Mouse (Mus musculus) heart, embryonic 13.5 days (tissue): ENCODE measurements around the gene Numb. TPM values are rescaled to one million over a fixed set of nuclear protein-coding genes. Genes with fewer than 3 reads are reported as not detected.

Source experiments
- ATAC-seq: fragments of 200-750 bp; cut with Nextera tagmentation; 2 replicates; pipeline ENCODE4 v1.8.0; 2017; ENCODE audit warnings: moderate TSS enrichment; ENCODE audit not compliant: insufficient number of reproducible peaks, low FRiP score, low TSS enrichment; ENCODE audit errors: extremely low read depth
- H3K27ac ChIP-seq: fragments of 300-500 bp; sonication (generic); replicated peaks from 2 replicates; pipeline ENCODE4 v1.5.1; 2015; ENCODE audit warnings: moderate library complexity, mild to moderate bottlenecking, inconsistent platforms
- H3K27me3 ChIP-seq: fragments of 300-500 bp; sonication (generic); replicated peaks from 2 replicates; pipeline ENCODE4 v1.6.1; 2015; ENCODE audit warnings: mild to moderate bottlenecking, inconsistent platforms
- H3K36me3 ChIP-seq: fragments of 300-500 bp; sonication (generic); 2 replicates; pipeline ENCODE4 v1.6.1; 2015; ENCODE audit warnings: mild to moderate bottlenecking, inconsistent platforms
- H3K4me1 ChIP-seq: fragments of 300-500 bp; sonication (generic); 2 replicates; pipeline ENCODE4 v1.6.1; 2015; ENCODE audit warnings: inconsistent platforms
- H3K4me2 ChIP-seq: fragments of 300-500 bp; sonication (generic); 2 replicates; pipeline ENCODE4 v1.6.1; 2015; ENCODE audit warnings: inconsistent platforms, mild to moderate bottlenecking, moderate library complexity
- H3K4me3 ChIP-seq: fragments of 300-500 bp; sonication (generic); 2 replicates; pipeline ENCODE4 v1.5.1; 2015; ENCODE audit warnings: moderate library complexity, mild to moderate bottlenecking, inconsistent platforms
- H3K9ac ChIP-seq: fragments of 300-500 bp; sonication (generic); 2 replicates; pipeline ENCODE4 v1.6.1; 2015; ENCODE audit warnings: inconsistent platforms, mild to moderate bottlenecking, moderate library complexity
- H3K9me3 ChIP-seq: fragments of 300-500 bp; sonication (generic); 2 replicates; pipeline ENCODE4 v1.6.1; 2016; ENCODE audit warnings: inconsistent platforms
- WGBS: fragments of 180-500 bp; shearing (Covaris S2); methylation state at CpG from one replicate; pipeline ENCODE4 v1.1.7; 2015; ENCODE audit warnings: mixed read lengths; 5-methylcytosine and 5-hydroxymethylcytosine counted together
- polyA plus RNA-seq: library from polyadenylated mRNA; unstranded; fragments of >200 nt; fragmentation: Nextera tagmentation; extraction: Ambion mirVana; gene quantifications from 2 replicates; pipeline ENCODE4 v1.2.1, GENCODE M21; 2015

Gene Numb
- polyA plus RNA-seq, 1 experiment from 2014 or later = 28.1 TPM

- no peak overlapping the region for H3K27ac ChIP-seq
- no peak overlapping the region for H3K9ac ChIP-seq
- ATAC-seq = no peak
- 81% methylated on average over 2 of the region's 2 CpGs for WGBS
- H3K9me3 ChIP-seq = no peaks in the 10 kb centered on the region
- H3K4me1 ChIP-seq = peaks cover 26% of the 10 kb centered on the region
- no peak overlapping the region for H3K4me3 ChIP-seq
- peaks cover 17% of the 10 kb centered on the region; the same call in 1 of the 2 replicates for H3K27me3 ChIP-seq
- H3K4me2 ChIP-seq = no peak overlapping the region
- no peaks in the 10 kb centered on the region for H3K36me3 ChIP-seq
Observed at GRCm38 (mm10) chr12:83760201-83760600, 161.5 kb downstream of the Numb start.

- ATAC-seq = no peak
Observed at GRCm38 (mm10) chr12:83758735-83759134, 163.0 kb downstream of the Numb start.

GRCm38 (mm10) chr12:83752495-83752894 is 169.2 kb downstream of the Numb start:
- Histone ChIP-seq H3K4me3 (no peak overlapping the region), H3K9me3 (no peaks in the 10 kb centered on the region), H3K36me3 (no peaks in the 10 kb centered on the region), H3K9ac (no peak overlapping the region), H3K27me3 (no peaks in the 10 kb centered on the region), H3K4me2 (no peak overlapping the region), H3K4me1 (peaks cover 7% of the 10 kb centered on the region), H3K27ac (no peak overlapping the region)
- no peak for ATAC-seq
- WGBS = 22% methylated on average over 2 of the region's 2 CpGs

More at GRCm38 (mm10) chr12:83758735-83759134, 163.0 kb downstream of the Numb start:
- Histone ChIP-seq H3K36me3 (no peaks in the 10 kb centered on the region), H3K9ac (no peak overlapping the region), H3K4me1 (peaks cover 16% of the 10 kb centered on the region), H3K9me3 (no peaks in the 10 kb centered on the region), H3K4me2 (no peak overlapping the region), H3K27ac (no peak overlapping the region), H3K4me3 (no peak overlapping the region), H3K27me3 (peaks cover 9% of the 10 kb centered on the region; the same call in 1 of the 2 replicates)
- 79% methylated on average over 10 of the region's 10 CpGs for WGBS

- Histone ChIP-seq H3K4me2 (no peak overlapping the region), H3K9me3 (no peaks in the 10 kb centered on the region), H3K36me3 (no peaks in the 10 kb centered on the region), H3K27ac (no peak overlapping the region), H3K9ac (no peak overlapping the region), H3K4me3 (no peak overlapping the region), H3K27me3 (no peaks in the 10 kb centered on the region), H3K4me1 (peaks cover 7% of the 10 kb centered on the region)
- WGBS = 67% methylated on average over 1 of the region's 1 CpGs
- no peak for ATAC-seq
Observed at GRCm38 (mm10) chr12:83749186-83749585, 172.5 kb downstream of the Numb start.

Other genes with a start within 250 kb of the Numb start
- gene Psen1, start 233.8 kb downstream of the Numb start, polyA plus RNA-seq = 40.7 and 42.5 TPM in 2 replicates
- 0.17 and 0.33 TPM in 2 replicates for gene Papln, start 158.3 kb downstream of the Numb start, polyA plus RNA-seq
- 8.3 and 8.7 TPM in 2 replicates for gene Riox1, start 28.7 kb upstream of the Numb start, polyA plus RNA-seq
- gene Heatr4, start 62.9 kb upstream of the Numb start, polyA plus RNA-seq = not detected in 2 replicates
- 55.7 and 61.2 TPM in 2 replicates for gene Acot2, start 65.9 kb upstream of the Numb start, polyA plus RNA-seq
- 20.8 and 22.4 TPM in 2 replicates for gene Acot1, start 87.6 kb upstream of the Numb start, polyA plus RNA-seq
- gene Acot4, start 116.4 kb upstream of the Numb start, polyA plus RNA-seq = 0.19 and 0.66 TPM in 2 replicates
- not detected in 2 replicates for gene Gm49366, start 117.0 kb upstream of the Numb start, polyA plus RNA-seq
- gene Acot3, start 130.2 kb upstream of the Numb start, polyA plus RNA-seq = 0.20 and 0.52 TPM in 2 replicates
- gene Acot5, start 147.4 kb upstream of the Numb start, polyA plus RNA-seq = 0.14 TPM in 1 of 2 replicates, not detected in the other
- 0.71 and 0.74 TPM in 2 replicates for gene Acot6, start 178.7 kb upstream of the Numb start, polyA plus RNA-seq
- gene Dnal1, start 192.4 kb upstream of the Numb start, polyA plus RNA-seq = 2.2 and 2.6 TPM in 2 replicates
- 0.48 and 0.65 TPM in 2 replicates for gene Pnma1, start 226.6 kb upstream of the Numb start, polyA plus RNA-seq